Mouse (Mus musculus) T-cell, adult 2 months (primary cell): ENCODE measurements at regions not wholly inside any gene's neighbourhood (a gene's known extent, or its start where the extent isn't known, plus 50 kb on each side); places are given as distances from the start of the nearest gene placed in this dataset.

Experiments
- DNase-seq: peaks from one replicate; pipeline ENCODE4 v3.0.0; 2022; ENCODE audit warnings: low spot score

- peak; percentile 39 for DNase-seq
Observed at GRCm38 (mm10) chr4:9033106-9033642, 794.3 kb upstream of the Car8 start.

- no peak for DNase-seq
Observed at GRCm38 (mm10) chr4:9031634-9032033, 792.8 kb upstream of the Car8 start.

GRCm38 (mm10) chr4:9028946-9029345 lies 790.1 kb upstream of the Car8 start:
- DNase-seq, result no peak

- DNase-seq, result peak; percentile 14
Observed at GRCm38 (mm10) chr4:9028475-9028874, 789.6 kb upstream of the Car8 start.

GRCm38 (mm10) chr4:9027798-9028404 lies 789.1 kb upstream of the Car8 start:
- peak; percentile 80 for DNase-seq

GRCm38 (mm10) chr4:9027383-9027782 lies 788.5 kb upstream of the Car8 start:
- no peak for DNase-seq

- DNase-seq, result no peak
Observed at GRCm38 (mm10) chr4:9026841-9027240, 788.0 kb upstream of the Car8 start.

GRCm38 (mm10) chr4:9025821-9026470 lies 787.1 kb upstream of the Car8 start:
- no peak for DNase-seq

- DNase-seq, result no peak
Observed at GRCm38 (mm10) chr4:9024216-9024925, 785.5 kb upstream of the Car8 start.

GRCm38 (mm10) chr4:9019241-9020110 lies 780.6 kb upstream of the Car8 start:
- DNase-seq, result no peak

GRCm38 (mm10) chr4:9018236-9018635 lies 779.4 kb upstream of the Car8 start:
- no peak for DNase-seq

- no peak for DNase-seq
Observed at GRCm38 (mm10) chr4:9016504-9017040, 777.7 kb upstream of the Car8 start.

- peak; percentile 40 for DNase-seq
Observed at GRCm38 (mm10) chr4:9015528-9016503, 777.0 kb upstream of the Car8 start.

GRCm38 (mm10) chr4:9014986-9015385 lies 776.1 kb upstream of the Car8 start:
- DNase-seq, result no peak

GRCm38 (mm10) chr4:9012787-9013186 lies 773.9 kb upstream of the Car8 start:
- DNase-seq, result no peak

- no peak for DNase-seq
Observed at GRCm38 (mm10) chr4:9011952-9012351, 773.1 kb upstream of the Car8 start.

- no peak for DNase-seq
Observed at GRCm38 (mm10) chr4:9011129-9011518, 772.3 kb upstream of the Car8 start.

GRCm38 (mm10) chr4:9010381-9011128 lies 771.7 kb upstream of the Car8 start:
- no peak for DNase-seq

GRCm38 (mm10) chr4:9009656-9010055 lies 770.8 kb upstream of the Car8 start:
- peak; percentile 68 for DNase-seq
